Mouse (Mus musculus): ENCODE measurements around the gene Pdgfc. TPM values are rescaled to one million over a fixed set of nuclear protein-coding genes. Genes with fewer than 3 reads are reported as not detected.

Gene Pdgfc
- total and polyA plus RNA-seq, 2 experiments from 2014 or later, result 3.5 to 3.7 TPM

- ATAC-seq (ENCODE audit: low FRiP score) (peak; percentile 59), DNase-seq (ENCODE audit: low spot score) (peak; percentile 42)
- Histone ChIP-seq H3K9ac (replicated peaks; ENCODE audit: low read length, poor library complexity, severe bottlenecking) (peak overlapping the region; percentile 71), H3K4me1 (ENCODE audit: insufficient read depth, low read length) (0 out of 2 replicates have a peak, but pooled peaks cover 6% of the 10 kb centered on the region), H3K36me3 (ENCODE audit: insufficient read depth, low read length) (no peaks in the 10 kb centered on the region), H3K4me3 (ENCODE audit: low read depth, low read length) (peak overlapping the region; percentile 85), H3K9me3 (ENCODE audit: low read length) (no peaks in the 10 kb centered on the region), H3K27ac (ENCODE audit: low read depth, low read length) (peak overlapping the region; percentile 60; the same call in 1 of the 2 replicates), H3K27me3 (ENCODE audit: insufficient read depth, low read length) (no peaks in the 10 kb centered on the region), H3K4me2 (ENCODE audit: low read depth, low read length, poor library complexity, severe bottlenecking) (peak overlapping the region; percentile 78)
- under 1% methylated on average over 32 of the region's 34 CpGs for WGBS
- TF ChIP-seq CTCF (IDR thresholded peaks at IDR 0.05), result no peak
Measured at GRCm38 (mm10) chr3:81037312-81037859, 1.2 kb downstream of the Pdgfc start.

GRCm38 (mm10) chr3:81039131-81039653, 3.0 kb downstream of the Pdgfc start:
- no peak overlapping the region; the same call in 1 of the 2 replicates for H3K4me3 ChIP-seq (ENCODE audit: low read depth, low read length)
- WGBS, result 49% methylated on average over 2 of the region's 2 CpGs

GRCm38 (mm10) chr3:81044653-81045343, 8.6 kb downstream of the Pdgfc start:
- ATAC-seq (ENCODE audit: low FRiP score), result 0 out of 2 replicates have a peak, but pooled peaks have one; percentile 23
- no peak for DNase-seq (ENCODE audit: low spot score)
- H3K9ac ChIP-seq (replicated peaks; ENCODE audit: low read length, poor library complexity, severe bottlenecking), result no peak overlapping the region
- H3K27ac ChIP-seq (ENCODE audit: low read depth, low read length), result no peak overlapping the region
- TF ChIP-seq CTCF (IDR thresholded peaks at IDR 0.05), result no peak
- H3K4me1 ChIP-seq (ENCODE audit: insufficient read depth, low read length), result no peaks in the 10 kb centered on the region
- H3K9me3 ChIP-seq (ENCODE audit: low read length), result no peaks in the 10 kb centered on the region
- H3K4me3 ChIP-seq (ENCODE audit: low read depth, low read length), result no peak overlapping the region
- no peaks in the 10 kb centered on the region for H3K27me3 ChIP-seq (ENCODE audit: insufficient read depth, low read length)
- no peaks in the 10 kb centered on the region for H3K36me3 ChIP-seq (ENCODE audit: insufficient read depth, low read length)
- WGBS, result 58% methylated on average over 2 of the region's 2 CpGs
- H3K4me2 ChIP-seq (ENCODE audit: low read depth, low read length, poor library complexity, severe bottlenecking), result no peak overlapping the region

More at GRCm38 (mm10) chr3:81039131-81039653, 3.0 kb downstream of the Pdgfc start:
- Histone ChIP-seq H3K27ac (ENCODE audit: low read depth, low read length) (no peak overlapping the region), H3K4me1 (ENCODE audit: insufficient read depth, low read length) (0 out of 2 replicates have a peak, but pooled peaks cover 6% of the 10 kb centered on the region), H3K4me2 (ENCODE audit: low read depth, low read length, poor library complexity, severe bottlenecking) (peak overlapping the region; percentile 78), H3K9ac (replicated peaks; ENCODE audit: low read length, poor library complexity, severe bottlenecking) (no peak overlapping the region), H3K36me3 (ENCODE audit: insufficient read depth, low read length) (no peaks in the 10 kb centered on the region), H3K27me3 (ENCODE audit: insufficient read depth, low read length) (no peaks in the 10 kb centered on the region), H3K9me3 (ENCODE audit: low read length) (no peaks in the 10 kb centered on the region)
- peak; percentile 83 for DNase-seq (ENCODE audit: low spot score)
- ATAC-seq (ENCODE audit: low FRiP score), result no peak
- TF ChIP-seq CTCF (IDR thresholded peaks at IDR 0.05), result peak; percentile 80

- H3K27me3 ChIP-seq (ENCODE audit: insufficient read depth, low read length), result no peaks in the 10 kb centered on the region
- TF ChIP-seq CTCF (IDR thresholded peaks at IDR 0.05), result no peak
- no peak overlapping the region for H3K4me3 ChIP-seq (ENCODE audit: low read depth, low read length)
- no peaks in the 10 kb centered on the region for H3K4me1 ChIP-seq (ENCODE audit: insufficient read depth, low read length)
- no peak overlapping the region for H3K4me2 ChIP-seq (ENCODE audit: low read depth, low read length, poor library complexity, severe bottlenecking)
- H3K9me3 ChIP-seq (ENCODE audit: low read length), result no peaks in the 10 kb centered on the region
- H3K36me3 ChIP-seq (ENCODE audit: insufficient read depth, low read length), result no peaks in the 10 kb centered on the region
- H3K27ac ChIP-seq (ENCODE audit: low read depth, low read length), result no peak overlapping the region
- no peak overlapping the region for H3K9ac ChIP-seq (replicated peaks; ENCODE audit: low read length, poor library complexity, severe bottlenecking)
- DNase-seq (ENCODE audit: low spot score) (no peak), ATAC-seq (ENCODE audit: low FRiP score) (no peak)
- 47% methylated on average over 5 of the region's 5 CpGs for WGBS
Measured at GRCm38 (mm10) chr3:81045344-81046050, 9.3 kb downstream of the Pdgfc start.

GRCm38 (mm10) chr3:81046652-81047607, 10.7 kb downstream of the Pdgfc start:
- WGBS, result 77% methylated on average over 10 of the region's 10 CpGs
- ATAC-seq (ENCODE audit: low FRiP score), result no peak

More at GRCm38 (mm10) chr3:81046652-81047607, 10.7 kb downstream of the Pdgfc start:
- no peak overlapping the region for H3K9ac ChIP-seq (replicated peaks; ENCODE audit: low read length, poor library complexity, severe bottlenecking)
- H3K4me1 ChIP-seq (ENCODE audit: insufficient read depth, low read length), result no peaks in the 10 kb centered on the region
- no peaks in the 10 kb centered on the region for H3K27me3 ChIP-seq (ENCODE audit: insufficient read depth, low read length)
- H3K36me3 ChIP-seq (ENCODE audit: insufficient read depth, low read length), result no peaks in the 10 kb centered on the region
- no peak overlapping the region for H3K4me3 ChIP-seq (ENCODE audit: low read depth, low read length)
- no peak for DNase-seq (ENCODE audit: low spot score)
- H3K9me3 ChIP-seq (ENCODE audit: low read length), result no peaks in the 10 kb centered on the region
- H3K4me2 ChIP-seq (ENCODE audit: low read depth, low read length, poor library complexity, severe bottlenecking), result no peak overlapping the region
- no peak overlapping the region for H3K27ac ChIP-seq (ENCODE audit: low read depth, low read length)
- TF ChIP-seq CTCF (IDR thresholded peaks at IDR 0.05), result no peak
